Mouse (Mus musculus): Measurements from ENCODE around the gene Psma5. TPM values are rescaled to one million over a fixed set of nuclear protein-coding genes. Genes with fewer than 3 reads are reported as not detected.
"Not testable (repeated sequence)": the region's sequence is repeated elsewhere in the genome, so short reads cannot be mapped to it uniquely, and the experiment has no call there.

The Psma5 gene
- total and polyA plus RNA-seq, 2 experiments from 2014 or later = 134 to 239 TPM

DNA sequence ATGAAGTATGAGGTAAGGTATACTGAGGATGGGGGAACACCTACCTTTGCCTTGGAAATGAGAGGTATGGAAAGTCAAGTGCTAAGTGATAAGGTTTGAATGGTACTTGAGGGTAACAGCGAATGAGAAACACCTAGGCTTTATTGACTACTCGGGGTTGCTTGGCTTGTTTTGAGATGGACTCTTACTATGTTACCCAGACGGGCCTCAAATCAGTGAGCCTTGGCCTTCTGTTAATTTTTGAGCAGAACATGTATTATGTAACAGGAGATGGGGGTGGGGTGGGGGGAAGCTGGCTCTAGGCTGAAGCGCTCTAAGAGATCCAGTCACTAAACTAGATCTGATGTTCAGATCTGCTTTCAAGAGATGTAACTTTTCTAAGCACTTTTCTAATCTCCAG, 25.1 kb upstream of the Psma5 start:
- no peak overlapping the region for H3K9ac ChIP-seq
- no peak overlapping the region for H3K4me3 ChIP-seq (ENCODE audit: low read depth, low read length)
- DNase-seq (no peak), ATAC-seq (no peak)
- H3K4me2 ChIP-seq (ENCODE audit: low read depth) = no peak overlapping the region
- H3K27ac ChIP-seq (ENCODE audit: low read depth, low read length) = no peak overlapping the region
- H3K9me3 ChIP-seq (ENCODE audit: low read length) = no peaks in the 10 kb centered on the region
- 88% methylated on average over 4 of the region's 4 CpGs for WGBS
- H3K36me3 ChIP-seq (ENCODE audit: insufficient read depth) = no peaks in the 10 kb centered on the region
- H3K4me1 ChIP-seq (ENCODE audit: insufficient read depth) = no peaks in the 10 kb centered on the region
- no peak for TF ChIP-seq CTCF (IDR thresholded peaks at IDR 0.05; ENCODE audit: low read depth)
- peaks cover 11% of the 10 kb centered on the region for H3K27me3 ChIP-seq (ENCODE audit: insufficient read depth, low read length)

GRCm38 (mm10) chr3:108237474-108238102, 19.1 kb upstream of the Psma5 start:
- not testable (repeated sequence) for H3K36me3 ChIP-seq (ENCODE audit: insufficient read depth); DNase-seq; H3K4me3 ChIP-seq (ENCODE audit: low read depth, low read length); H3K9ac ChIP-seq; H3K9me3 ChIP-seq (ENCODE audit: low read length); ATAC-seq; H3K4me2 ChIP-seq (ENCODE audit: low read depth); H3K27me3 ChIP-seq (ENCODE audit: insufficient read depth, low read length); H3K4me1 ChIP-seq (ENCODE audit: insufficient read depth); H3K27ac ChIP-seq (ENCODE audit: low read depth, low read length)
- 86% methylated on average over 4 of the region's 4 CpGs for WGBS

GRCm38 (mm10) chr3:108241243-108241839, 15.4 kb upstream of the Psma5 start:
- 86% methylated on average over 3 of the region's 3 CpGs for WGBS
- no peaks in the 10 kb centered on the region for H3K9me3 ChIP-seq (ENCODE audit: low read length)
- ATAC-seq = no peak

DNA sequence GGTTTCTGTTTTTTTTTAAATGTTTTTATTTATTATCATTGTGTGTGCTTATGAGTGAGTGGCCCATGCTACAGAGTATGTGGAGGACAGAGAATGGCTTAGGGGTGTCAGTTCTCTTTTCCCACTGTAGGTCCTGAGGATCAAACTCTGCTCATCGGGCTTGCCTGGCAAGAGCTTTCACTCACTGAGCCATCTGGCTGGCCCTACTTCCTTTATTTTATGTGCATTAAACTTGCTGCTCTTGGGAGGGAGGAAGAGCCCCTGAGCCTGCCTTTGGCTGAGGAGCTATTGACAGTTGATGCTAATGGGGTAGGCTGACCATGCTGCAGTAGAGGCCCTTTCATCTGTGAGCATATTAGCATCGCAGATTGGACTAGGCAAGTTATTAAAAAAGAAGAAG, 9.9 kb upstream of the Psma5 start:
- DNase-seq = no peak
- ATAC-seq = no peak
- WGBS = 86% methylated on average over 2 of the region's 2 CpGs

More at GRCm38 (mm10) chr3:108241243-108241839, 15.4 kb upstream of the Psma5 start:
- Histone ChIP-seq H3K4me2 (ENCODE audit: low read depth) (no peak overlapping the region), H3K27ac (ENCODE audit: low read depth, low read length) (no peak overlapping the region), H3K4me3 (ENCODE audit: low read depth, low read length) (no peak overlapping the region), H3K9ac (no peak overlapping the region), H3K4me1 (ENCODE audit: insufficient read depth) (no peaks in the 10 kb centered on the region), H3K27me3 (ENCODE audit: insufficient read depth, low read length) (no peaks in the 10 kb centered on the region), H3K36me3 (ENCODE audit: insufficient read depth) (no peaks in the 10 kb centered on the region)
- no peak for TF ChIP-seq CTCF (IDR thresholded peaks at IDR 0.05; ENCODE audit: low read depth)
- DNase-seq = no peak

GRCm38 (mm10) chr3:108257831-108258500, 1.2 kb downstream of the Psma5 start:
- H3K9me3 ChIP-seq (ENCODE audit: low read length) = no peaks in the 10 kb centered on the region
- WGBS = 79% methylated on average over 3 of the region's 3 CpGs
- peak overlapping the region; percentile 67 for H3K4me2 ChIP-seq (ENCODE audit: low read depth)
- peaks cover 8% of the 10 kb centered on the region for H3K36me3 ChIP-seq (ENCODE audit: insufficient read depth)
- H3K27ac ChIP-seq (ENCODE audit: low read depth, low read length) = no peak overlapping the region
- H3K4me1 ChIP-seq (ENCODE audit: insufficient read depth) = 0 out of 2 replicates have a peak, but pooled peaks cover 6% of the 10 kb centered on the region
- H3K9ac ChIP-seq = peak overlapping the region; percentile 71
- no peak for ATAC-seq
- peak overlapping the region; percentile 94 for H3K4me3 ChIP-seq (ENCODE audit: low read depth, low read length)
- TF ChIP-seq CTCF (IDR thresholded peaks at IDR 0.05; ENCODE audit: low read depth) = no peak
- no peak for DNase-seq
- H3K27me3 ChIP-seq (ENCODE audit: insufficient read depth, low read length) = no peaks in the 10 kb centered on the region

More for the DNA sequence above, 9.9 kb upstream of the Psma5 start:
- Histone ChIP-seq H3K9ac (no peak overlapping the region), H3K36me3 (ENCODE audit: insufficient read depth) (no peaks in the 10 kb centered on the region), H3K27ac (ENCODE audit: low read depth, low read length) (no peak overlapping the region), H3K9me3 (ENCODE audit: low read length) (no peaks in the 10 kb centered on the region), H3K27me3 (ENCODE audit: insufficient read depth, low read length) (no peaks in the 10 kb centered on the region), H3K4me3 (ENCODE audit: low read depth, low read length) (no peak overlapping the region), H3K4me1 (ENCODE audit: insufficient read depth) (no peaks in the 10 kb centered on the region), H3K4me2 (ENCODE audit: low read depth) (no peak overlapping the region)
- TF ChIP-seq CTCF (IDR thresholded peaks at IDR 0.05; ENCODE audit: low read depth) = no peak

- DNase-seq = no peak
- Histone ChIP-seq H3K27ac (ENCODE audit: low read depth, low read length) (no peak overlapping the region), H3K9me3 (ENCODE audit: low read length) (no peaks in the 10 kb centered on the region), H3K9ac (no peak overlapping the region), H3K4me3 (ENCODE audit: low read depth, low read length) (no peak overlapping the region), H3K4me1 (ENCODE audit: insufficient read depth) (0 out of 2 replicates have a peak, but pooled peaks cover 6% of the 10 kb centered on the region), H3K4me2 (ENCODE audit: low read depth) (no peak overlapping the region), H3K27me3 (ENCODE audit: insufficient read depth, low read length) (no peaks in the 10 kb centered on the region), H3K36me3 (ENCODE audit: insufficient read depth) (peaks cover 12% of the 10 kb centered on the region)
- ATAC-seq = no peak
- 68% methylated on average over 3 of the region's 3 CpGs for WGBS
- no peak for TF ChIP-seq CTCF (IDR thresholded peaks at IDR 0.05; ENCODE audit: low read depth)
Observed at GRCm38 (mm10) chr3:108259319-108259718, 2.6 kb downstream of the Psma5 start.

DNA sequence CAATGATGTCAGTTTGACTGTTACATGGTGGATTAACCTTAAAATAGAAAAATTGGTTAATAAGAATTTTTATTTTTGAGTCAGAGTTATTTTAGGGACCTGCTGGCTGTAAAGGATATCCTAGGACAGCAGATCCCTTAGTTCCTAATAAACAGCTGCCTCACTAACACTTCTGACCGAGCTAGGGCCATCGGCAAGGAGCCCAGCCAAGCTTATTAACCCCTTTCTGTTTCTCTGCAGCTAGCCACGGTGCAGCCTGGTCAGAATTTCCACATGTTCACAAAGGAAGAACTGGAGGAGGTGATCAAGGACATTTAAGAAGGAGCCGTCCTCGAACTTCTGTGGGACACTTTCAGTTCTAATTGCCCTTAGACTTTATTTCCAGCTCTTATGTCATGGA, 22.8 kb downstream of the Psma5 start:
- not testable (repeated sequence) for H3K4me2 ChIP-seq (ENCODE audit: low read depth); H3K27me3 ChIP-seq (ENCODE audit: insufficient read depth, low read length); H3K9ac ChIP-seq; ATAC-seq; H3K27ac ChIP-seq (ENCODE audit: low read depth, low read length); DNase-seq; H3K4me1 ChIP-seq (ENCODE audit: insufficient read depth); H3K4me3 ChIP-seq (ENCODE audit: low read depth, low read length); H3K9me3 ChIP-seq (ENCODE audit: low read length)
- H3K36me3 ChIP-seq (ENCODE audit: insufficient read depth) = peaks cover 35% of the 10 kb centered on the region
- WGBS = 81% methylated on average over 5 of the region's 5 CpGs

All from forebrain, postnatal 0 days (tissue).